Mouse (Mus musculus) lung, postnatal 10 days (tissue): ENCODE data around the gene Kctd2.
"Not testable (repeated sequence)": the region's sequence is repeated elsewhere in the genome, so short reads cannot be mapped to it uniquely, and the experiment has no call there.

Experiments used
- DNase-seq: peaks from one replicate; pipeline ENCODE4 v3.0.0; 2021

Gene Kctd2

DNA sequence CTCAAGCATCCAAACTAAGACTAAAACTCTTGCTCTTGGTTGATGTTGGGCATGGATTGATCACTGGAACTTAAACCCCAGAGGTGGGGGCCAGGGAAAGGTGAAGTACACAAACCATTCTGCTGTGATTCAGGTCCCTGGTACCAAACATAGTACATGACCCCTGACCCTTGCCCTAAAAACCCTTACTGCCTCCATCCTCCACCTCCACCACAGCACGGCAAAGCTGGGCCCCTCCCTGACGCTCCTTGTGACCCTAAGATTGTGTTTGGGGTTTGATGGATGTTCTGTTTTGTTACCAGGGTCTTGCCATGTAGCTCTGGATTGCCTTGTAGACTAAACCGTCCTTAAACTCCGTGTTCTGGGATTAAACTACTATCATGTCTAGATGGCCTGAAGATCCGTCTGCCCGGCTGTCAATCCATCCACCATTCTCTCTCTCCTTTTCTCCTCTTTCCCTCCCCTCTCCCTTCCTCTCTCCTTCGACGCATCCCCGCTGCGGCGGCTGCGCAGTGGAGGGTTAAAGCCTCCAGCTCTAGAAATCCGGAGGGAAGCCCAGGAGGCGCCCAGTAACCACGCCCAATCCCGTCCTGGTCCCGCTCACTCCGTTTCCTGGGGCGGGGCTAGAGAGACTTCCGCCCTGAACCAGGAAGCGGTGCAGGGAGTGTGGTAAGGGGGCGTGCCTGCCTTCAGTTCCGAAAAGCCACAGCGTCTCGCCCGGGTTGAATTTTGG, 55.3 kb downstream of the Kctd2 start, which contains the start of gene Armc7:
TSS of gene Armc7 (plus strand) at position 643 of the 733 bp plus-strand sequence.
- DNase-seq: peak; percentile 98

DNA sequence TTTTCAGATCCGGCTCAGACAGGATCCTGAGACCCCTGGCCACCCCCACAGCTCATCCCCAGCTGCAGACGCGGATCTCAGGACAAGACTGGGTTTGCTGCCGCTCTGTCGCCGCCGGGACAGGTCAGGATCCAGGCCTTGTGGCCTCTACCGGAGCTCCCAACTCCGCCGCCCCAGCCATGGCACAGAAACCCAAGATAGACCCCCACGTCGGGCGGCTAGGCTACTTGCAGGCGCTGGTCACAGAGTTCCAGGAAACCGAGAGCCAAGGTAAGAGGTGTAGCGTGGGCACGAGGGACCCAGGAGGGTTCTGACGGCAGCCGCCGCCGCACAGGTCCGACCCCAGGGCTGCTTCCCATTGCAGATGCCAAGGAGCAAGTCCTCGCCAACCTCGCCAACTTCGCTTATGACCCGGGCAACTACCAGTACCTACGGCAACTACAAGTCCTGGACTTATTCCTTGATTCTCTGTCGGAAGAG, 55.9 kb downstream of the Kctd2 start:
- DNase-seq: peak; percentile 21

DNA sequence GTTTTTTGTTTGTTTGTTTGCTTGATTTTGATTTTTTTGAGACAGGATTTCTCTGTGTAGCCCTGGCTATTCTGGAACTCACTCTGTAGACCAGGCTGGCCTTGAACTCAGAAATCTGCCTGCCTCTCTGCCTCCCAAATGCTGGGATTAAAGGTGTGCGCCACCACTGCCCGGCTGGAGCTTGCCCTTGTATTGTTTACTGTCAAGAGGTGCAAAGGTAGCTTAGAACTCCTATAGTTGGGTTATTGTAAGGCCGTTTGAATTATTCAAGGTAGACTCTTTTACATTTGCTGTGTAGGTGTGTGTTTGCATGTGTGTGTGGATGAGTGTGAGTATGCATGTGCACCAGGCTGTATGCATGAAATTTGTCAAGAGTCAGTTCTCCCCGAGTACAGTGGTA, 56.7 kb downstream of the Kctd2 start:
- not testable (repeated sequence) for DNase-seq

DNA sequence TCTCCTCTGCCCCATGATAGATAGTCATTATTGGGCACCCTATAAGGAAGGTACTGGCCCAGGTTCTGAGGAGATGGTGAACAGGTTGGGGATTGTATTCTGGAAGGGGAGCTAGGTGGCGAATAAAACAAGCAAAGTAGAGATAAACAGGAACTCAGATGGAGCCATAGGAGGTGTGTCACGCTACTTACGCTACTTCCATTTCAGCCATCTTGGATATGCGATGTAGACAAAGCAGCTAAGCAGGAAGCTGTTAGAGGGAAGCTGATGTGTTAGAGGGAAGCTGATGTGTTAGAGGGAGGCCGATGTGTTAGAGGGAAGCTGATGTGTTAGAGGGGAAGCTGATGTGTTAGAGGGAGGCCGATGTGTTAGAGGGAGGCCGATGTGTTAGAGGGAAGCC, 57.5 kb downstream of the Kctd2 start:
- not testable (repeated sequence) for DNase-seq

DNA sequence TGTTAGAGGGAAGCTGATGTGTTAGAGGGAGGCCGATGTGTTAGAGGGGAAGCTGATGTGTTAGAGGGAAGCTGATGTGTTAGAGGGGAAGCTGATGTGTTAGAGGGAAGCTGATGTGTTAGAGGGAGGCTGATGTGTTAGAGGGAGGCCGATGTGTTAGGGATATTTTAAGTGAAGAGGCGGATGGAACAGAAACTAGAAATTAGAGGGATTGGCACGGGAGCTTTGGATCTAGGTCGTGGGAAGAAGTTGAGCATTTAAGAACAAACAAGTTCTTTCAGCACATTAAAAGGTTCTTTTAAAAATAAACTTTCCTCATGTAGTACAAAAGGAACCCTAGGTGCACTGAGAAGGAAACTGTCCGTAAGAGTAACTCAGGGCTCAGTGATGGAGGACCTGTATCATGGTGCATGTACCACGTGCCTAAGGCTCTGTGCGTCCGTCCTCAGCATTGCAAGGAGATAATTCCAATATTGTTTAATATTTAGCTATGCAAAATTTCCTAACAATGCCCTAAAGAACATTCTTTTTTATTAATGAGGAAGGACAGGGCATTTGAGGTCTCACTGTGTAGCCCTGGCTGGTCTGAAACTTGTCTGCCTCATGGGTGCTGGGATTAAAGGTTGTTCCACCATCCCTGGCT, 58.5 kb downstream of the Kctd2 start:
- no peak for DNase-seq
